Mouse (Mus musculus) cerebellum, postnatal 4 days (tissue): ENCODE measurements at regions not wholly inside any gene's neighbourhood (a gene's known extent, or its start where the extent isn't known, plus 50 kb on each side); places are given as distances from the start of the nearest gene placed in this dataset.

ENCODE experiments used
- DNase-seq, 2 experiments: peaks; one replicate each; pipeline ENCODE4 v3.0.0; 2022; ENCODE audit warnings: low spot score in 2 of 2, mixed read lengths in 1 of 2

DNA sequence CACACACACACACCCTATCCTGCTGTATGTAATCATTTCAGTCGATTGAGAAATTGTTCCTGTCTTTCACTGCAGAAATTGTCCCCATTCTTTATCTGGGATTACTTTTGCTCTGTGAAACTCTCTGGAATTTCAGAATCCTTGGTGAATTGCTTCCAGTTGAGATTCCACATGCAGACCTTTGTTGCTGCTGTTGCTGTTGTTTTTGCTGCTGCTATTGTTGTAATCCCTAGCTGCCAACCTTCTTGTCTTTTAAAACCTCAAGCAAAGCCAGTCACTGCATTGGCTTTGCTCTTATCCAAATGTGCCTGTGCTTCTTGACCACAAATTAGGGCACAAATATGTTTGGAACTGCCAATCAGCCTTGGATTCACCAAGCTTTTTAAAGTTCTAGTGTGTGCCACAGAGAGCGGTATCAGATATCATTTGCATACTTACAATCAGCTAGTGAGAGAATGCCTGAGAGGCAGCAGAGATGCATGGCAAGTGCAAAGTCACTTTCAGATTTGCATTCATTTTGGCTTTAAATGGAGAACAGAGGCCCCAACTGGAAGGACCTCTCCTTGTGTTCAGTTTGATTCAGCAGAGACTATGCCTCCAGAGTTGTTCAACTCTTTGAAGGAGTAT lies 1187.0 kb upstream of the Map3k7 start:
- no peak for DNase-seq

DNA sequence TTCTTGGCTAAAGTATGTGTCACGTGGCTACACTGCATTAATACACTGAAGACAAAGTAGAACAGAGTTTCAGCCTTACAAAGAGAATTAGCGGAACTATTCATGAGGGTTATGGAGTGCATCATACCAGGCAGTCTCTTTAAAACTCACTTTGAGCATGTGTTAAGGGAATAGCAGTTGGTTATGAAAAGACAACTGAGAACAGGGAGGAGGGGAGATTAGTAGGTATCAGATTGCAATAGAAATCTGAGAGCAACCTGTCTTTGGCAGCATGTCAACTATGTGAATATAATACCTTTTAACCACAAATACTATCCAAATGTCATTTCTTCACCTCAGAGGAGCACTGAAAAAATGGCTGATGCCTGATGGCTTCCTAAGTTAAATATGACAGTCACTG lies 1182.2 kb upstream of the Map3k7 start:
- no peak for DNase-seq

DNA sequence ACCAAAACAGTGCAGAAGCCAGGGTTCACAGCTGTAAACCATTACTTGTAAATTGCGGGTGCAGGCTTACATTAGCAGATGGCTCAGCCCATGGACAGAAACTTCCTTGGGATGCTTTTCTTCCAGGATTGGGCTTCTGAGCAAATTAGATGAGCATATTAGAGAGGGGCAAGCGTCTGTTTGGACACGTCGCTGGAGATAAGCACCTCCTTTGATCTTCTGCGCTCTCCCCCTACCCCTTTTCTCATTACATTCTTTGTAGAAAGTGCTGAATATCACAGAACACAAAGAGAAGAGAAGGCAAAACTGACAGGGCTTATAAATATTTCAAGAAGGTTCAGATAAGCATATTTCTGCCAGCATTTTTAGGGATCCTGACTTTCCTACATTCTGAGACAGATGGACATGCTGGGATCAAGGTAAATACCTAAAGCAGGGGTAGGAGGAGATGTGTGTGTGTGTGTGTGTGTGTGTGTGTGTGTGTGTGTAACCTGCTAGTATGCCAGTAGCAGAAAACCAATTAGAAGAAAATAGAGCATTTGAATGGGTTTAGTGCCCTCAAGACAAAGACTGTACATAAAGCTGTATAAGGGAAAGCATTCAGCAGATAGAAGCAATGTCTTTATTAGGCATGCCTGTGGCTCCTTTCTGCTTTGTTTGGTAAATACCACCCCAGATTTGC lies 1173.8 kb upstream of the Map3k7 start:
- no peak for DNase-seq

DNA sequence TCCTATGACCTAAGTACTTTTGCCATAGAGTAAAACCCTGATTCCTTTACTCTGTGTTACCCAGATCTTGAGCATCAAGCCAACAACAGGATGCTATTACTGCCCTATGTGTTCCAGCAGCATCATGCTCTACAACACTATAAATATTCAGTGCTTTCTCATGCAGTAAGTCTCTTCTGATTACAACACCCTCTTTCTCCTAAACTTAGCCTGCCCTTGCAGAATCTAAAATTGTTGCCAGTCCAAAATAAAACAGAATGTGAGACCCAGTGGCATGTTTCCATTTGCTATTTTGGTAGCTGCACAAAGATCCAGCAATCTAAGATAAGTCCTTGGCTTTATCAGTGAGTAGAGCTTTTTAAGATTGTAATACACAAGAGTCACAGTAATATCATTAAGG lies 1154.1 kb upstream of the Map3k7 start:
- DNase-seq: no peak

DNA sequence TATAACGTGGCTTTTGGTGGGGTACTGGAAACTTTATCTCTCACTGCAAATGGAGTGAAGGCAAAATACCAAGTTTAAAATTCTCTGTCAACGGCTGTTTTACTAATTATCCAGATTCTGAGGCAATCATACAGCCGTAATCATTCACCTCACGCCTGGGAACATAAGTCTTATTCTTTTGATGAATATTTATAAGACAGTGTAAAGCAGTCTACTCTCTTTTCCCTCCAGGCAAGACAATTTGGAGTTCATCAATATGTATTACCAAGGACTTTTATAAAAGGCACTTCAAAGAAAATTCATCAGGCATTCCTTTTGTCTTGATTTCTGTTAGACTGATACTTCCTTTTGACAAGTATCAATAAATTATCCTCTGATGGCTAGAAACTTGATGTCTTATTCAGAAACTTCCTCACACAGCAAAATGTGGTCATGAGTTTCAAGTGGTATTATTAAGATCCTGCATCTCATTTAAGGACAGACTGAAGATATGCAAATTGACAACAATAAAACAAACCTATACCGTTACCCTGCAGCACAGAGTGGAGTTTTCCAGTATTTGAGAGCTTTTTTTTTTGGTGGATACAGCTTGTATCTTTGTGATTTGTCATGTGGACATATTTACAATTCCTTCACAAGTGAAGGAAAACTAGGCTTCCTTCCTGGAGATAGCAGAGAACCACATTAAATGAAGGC lies 1108.4 kb upstream of the Map3k7 start:
- DNase-seq: no peak

DNA sequence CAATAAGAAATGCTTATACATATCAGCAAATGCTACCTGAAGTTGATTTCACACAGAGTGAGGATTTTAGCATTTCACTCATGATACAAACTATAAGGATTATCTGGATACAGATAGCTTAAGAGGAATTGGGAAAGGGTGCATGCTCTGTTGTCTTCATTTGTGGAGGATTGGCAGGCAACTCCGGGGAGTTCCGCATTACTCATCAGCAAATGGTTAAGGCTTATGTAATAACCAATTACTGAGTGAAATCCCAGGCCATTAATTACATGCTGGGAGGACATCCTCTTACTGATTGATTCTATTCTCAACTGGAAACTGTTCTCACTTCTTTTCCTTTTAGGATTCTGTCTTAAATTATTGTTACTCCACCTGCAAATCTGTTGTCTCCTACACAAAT lies 1058.9 kb upstream of the Map3k7 start:
- DNase-seq: no peak

DNA sequence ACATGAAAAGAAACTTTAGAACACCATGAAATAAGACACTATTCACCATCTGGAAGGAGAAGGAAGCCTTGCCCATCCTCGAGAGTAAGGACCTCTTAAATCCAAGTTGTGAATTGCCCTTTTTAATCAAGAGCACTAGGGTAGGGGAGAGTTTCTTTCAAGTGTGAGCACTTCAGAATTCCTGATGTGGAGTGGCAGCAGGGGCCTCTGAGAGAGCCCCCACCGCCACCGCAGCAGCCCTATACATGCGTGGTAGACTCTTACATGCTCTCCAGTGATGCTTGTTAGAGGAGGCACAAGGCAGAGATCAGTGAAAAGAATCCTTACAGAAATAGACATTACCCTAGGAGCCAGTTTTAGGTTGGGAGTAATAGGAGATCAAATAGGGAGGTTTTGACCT lies 1041.0 kb upstream of the Map3k7 start:
- no peak for DNase-seq

DNA sequence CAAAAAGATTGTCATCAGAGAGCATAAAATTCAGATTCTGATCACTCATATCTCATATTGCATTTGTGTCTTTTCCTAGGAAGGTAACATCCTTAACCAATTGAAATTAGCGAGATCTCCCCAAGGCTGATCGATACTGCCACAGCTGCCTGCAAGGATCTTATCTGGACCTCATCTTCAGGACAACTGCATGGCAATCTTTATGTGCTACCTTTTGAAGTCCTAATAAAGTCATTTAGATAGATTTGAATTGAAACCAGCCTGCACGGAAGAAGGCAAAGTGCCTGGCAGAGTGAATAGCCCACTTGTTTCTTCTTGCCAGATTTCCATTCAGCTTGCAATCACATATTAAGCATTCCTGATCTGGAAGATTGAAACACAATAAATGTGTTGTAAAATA lies 1031.5 kb upstream of the Map3k7 start:
- no peak for DNase-seq

DNA sequence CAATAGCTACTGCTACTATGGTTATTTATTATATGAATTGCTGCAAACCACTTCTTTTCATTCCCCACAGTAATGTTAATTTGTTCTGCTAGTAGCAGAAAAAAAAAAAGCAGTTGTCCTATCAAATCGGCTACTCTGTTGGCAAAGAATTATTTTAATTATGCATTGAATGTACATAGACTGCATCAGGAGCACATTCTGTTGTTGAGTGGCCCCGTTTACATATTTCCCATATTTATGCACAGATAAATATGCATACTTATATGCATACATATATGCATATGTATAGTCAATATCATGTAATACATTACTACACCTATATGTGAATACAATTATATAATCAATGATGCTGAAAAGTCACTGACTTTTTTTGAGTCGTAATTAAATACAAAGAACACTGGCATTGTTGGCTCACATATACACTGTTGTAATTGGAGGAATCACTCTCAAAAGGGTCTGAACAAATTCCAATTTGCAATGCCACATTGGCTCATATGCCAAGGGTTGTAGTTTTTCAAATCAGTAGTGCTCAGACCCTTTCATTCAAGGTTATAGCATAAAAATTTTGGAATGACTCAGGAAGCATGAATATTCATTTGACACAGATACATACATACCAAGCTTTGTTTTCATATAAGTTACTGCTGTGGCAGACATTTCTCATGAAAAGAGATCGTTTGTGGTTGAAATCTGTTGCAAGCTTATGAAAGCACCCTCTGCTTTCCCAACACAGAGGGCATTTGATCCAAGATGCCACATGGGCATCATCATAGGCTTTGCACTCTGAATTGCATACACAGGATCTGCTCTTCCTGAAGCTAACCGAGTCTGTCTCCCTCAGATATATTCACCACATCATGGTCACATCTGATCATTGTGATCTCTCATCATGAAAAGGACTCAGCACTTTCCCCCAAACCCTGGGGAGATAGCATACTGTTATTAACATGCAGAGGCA lies 1030.6 kb upstream of the Map3k7 start:
- DNase-seq: no peak

DNA sequence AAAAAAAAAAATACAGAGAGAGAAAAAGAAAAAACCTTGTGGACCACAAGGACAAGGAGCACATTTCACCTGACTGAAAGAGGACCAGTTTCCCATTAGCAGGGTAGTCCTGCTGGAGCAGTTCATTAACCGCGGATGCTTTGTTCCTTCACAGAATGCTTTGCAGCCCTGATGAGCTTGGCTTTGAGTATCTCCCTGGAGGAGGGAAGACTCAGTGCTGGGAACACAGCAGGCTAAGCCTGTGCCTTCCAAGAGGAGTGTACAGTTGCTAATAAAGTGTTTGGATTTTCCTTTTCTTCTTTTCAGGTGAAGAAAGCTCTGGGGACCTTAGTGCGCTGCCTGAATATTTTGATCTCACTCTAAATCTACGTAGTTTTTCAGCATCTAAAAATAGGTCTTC lies 980.3 kb upstream of the Map3k7 start:
- no peak for DNase-seq

DNA sequence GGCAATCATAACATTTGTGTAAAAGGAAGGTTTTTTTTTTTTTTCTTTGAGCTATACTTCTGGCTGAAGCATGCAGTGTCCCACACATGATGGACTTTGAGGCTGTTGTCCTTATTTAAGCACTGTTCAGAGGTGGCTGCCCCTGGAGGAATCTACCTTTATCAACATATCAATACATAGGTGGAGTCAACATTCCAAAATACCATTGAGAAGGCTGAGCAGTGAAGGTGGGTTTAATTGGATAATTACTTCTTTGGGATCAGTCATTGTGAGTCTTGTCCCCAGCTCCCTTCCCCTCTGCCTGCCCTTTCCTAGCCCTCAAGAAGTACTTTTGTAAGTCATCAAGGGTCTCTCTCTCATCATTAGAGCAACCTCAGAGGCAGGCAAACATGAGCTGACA lies 951.9 kb upstream of the Map3k7 start:
- DNase-seq: no peak

DNA sequence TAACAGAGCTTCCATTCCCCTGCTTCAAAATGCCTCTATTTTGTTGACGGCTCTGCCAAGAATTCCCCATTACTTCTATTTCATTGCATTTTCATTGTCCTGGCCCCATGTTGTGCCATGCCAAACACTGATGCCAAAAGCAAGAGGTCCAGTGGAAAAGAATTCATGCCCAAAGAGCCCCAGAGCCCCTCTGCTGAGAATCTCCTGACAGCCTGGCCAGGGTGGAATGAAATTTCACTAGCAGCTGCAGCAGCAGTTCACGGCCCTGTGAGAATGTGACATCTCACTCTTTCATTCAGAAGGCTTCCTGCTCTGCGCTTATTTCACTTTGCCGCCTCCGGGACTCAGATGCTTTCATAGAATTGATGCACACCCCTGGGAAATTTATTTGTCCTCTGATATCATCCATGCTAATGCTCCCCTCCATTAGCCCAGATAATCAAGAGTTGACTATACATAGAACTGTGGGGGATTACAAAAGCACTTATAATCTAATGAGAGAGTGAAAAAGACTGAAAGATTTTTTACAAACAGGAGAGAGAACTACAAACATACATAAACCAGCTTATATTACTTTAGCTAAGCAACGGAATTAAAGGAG lies 911.7 kb upstream of the Map3k7 start:
- DNase-seq: peak in 1 of 2 experiments; percentile 47

DNA sequence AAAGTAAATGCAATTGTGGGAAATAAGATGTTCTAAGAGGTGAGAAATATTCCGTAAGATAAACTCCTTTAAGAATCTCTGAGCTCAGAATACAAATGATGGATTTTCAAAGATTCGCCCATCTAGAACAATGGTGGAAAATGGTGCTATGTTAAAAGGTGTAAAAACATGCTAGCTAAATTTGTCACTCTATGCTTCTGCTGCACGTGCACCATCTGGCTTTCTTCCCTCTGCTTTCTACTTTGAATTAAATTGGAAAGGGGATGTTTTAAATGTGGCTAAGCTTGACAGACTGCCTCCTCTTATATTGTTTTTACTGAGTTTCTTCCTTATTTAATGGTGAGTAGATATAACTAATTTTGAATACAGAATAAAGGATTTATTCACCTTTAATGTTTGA lies 887.7 kb upstream of the Map3k7 start:
- no peak for DNase-seq

DNA sequence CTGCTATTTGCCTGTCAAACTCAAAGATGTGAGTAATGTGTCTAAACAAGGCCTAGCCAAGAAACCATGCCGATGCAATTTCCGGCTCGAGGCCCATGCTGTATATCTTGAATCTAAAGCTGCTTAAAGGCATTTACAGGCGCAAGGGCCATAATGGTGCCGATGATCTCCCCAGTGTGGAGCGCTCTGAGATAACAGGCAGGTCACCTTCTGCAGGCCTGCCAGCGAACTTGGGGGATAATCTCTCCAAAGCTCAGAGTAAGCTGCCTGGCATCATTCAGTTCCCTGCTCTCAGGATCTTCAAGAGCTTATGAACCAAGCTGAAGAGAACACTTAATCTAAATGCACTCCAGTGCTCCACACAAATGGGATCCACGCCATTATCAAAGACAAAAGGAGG lies 842.3 kb upstream of the Map3k7 start:
- DNase-seq: no peak

DNA sequence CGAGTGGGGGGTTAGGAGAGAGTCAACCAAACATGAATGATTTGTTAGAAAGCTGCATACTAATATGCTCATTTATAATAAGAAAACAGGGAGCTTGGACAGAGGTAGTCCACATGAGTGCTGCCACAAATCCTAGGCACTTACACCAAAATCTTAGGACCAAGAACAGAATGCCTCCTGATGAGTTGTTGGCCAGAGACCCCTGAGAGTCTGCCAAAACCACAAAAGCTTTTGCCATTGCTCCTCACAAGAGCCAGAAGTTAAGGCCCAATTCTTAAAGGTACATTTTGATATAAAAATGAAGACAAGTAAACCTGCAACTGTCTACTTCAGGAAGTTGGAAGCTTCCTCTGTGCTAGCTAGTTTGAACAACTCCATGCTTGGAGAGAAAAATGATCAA lies 820.7 kb upstream of the Map3k7 start:
- peak in 1 of 2 experiments; percentile 10 for DNase-seq

DNA sequence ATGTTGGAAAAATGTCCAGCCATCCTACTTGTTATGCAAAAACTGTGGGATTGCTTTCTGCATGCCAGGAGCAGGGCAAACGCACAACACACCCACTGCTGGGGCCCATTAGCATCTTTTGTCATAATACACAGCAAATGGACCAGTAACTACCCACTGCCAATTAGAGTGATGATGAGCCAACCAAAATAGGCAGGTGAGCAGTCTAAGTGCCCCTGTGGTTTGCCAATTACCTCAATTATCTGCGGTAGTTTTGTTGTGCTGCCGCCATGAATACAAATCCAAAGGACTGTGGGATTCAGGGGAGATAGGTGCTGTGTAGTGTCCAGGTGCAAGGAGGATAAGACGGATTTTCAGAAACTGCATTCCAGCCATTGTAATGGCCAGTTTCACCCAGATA lies 796.5 kb upstream of the Map3k7 start:
- no peak for DNase-seq

DNA sequence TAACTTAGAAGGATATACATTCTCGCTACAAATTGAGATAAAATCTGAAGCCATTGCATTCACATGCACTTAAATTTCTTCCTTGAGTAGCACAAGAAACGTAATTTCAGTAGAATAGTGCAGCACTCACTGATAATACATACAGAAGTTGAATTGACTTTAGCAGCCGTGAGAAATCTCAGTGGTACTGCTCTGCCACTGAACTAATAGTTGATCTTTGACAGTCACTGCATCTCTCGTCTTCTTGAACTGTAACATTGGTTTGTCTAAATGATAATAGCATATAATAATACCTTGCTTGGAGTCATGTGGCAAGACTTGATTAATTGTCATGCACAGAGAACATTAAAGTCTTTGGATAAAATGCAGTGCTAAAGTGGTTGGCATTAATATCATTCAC lies 795.5 kb upstream of the Map3k7 start:
- DNase-seq: no peak

DNA sequence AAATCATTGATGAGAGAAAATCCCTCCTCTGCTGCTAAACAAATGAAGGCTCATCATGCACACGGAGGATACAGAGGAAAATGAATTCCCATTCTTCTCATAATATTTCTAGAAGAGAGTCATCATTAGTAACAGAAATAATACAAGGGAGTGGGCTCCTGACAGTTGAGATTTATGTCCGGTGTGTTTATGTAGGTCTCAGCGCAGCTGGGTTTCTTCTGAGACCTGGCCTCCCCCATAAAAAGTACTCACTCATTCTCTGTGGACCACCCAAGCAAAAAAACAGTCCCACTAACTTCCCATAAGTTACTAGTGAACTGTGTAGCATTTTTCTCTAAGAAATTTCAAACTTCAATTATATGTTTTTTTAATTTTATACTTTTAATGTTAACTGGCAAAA lies 792.7 kb upstream of the Map3k7 start:
- DNase-seq: no peak

DNA sequence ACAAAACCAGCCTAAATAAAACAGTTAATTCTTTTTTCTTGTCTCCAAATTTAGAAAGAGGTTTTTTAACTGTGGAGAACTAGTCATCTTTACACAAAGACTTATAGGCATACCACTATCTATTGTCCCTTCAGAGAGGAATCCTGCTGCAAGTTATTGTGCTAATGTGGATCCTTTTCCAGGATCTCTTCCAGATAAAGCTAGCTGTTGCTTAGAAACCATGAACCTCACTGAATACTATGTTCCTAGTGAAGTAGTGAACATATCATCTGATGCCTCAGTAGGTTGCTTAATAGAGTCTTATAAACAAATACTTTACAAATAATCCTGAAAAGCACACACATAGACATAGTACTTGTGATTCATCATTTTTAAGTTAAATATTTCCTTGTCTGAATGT lies 766.0 kb upstream of the Map3k7 start:
- DNase-seq: no peak

DNA sequence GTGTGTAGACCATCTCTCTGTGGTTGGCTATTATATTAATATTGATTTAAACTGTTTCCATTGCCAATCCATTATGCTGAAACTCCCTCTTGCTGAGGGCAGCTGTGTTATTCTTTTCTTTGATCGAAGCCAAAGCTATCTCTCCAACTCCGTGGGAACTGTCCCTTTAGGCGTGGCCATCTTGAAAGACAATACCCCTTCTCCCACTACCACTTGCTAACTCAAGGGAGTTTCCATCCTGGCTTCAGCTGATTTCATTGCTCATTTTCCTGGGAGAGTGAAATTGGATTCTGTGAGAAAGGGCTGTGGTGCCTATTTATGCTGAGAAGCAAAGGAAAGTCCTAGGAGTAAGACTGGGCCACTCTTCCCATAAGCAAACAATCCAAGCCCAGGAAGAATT lies 760.6 kb upstream of the Map3k7 start:
- no peak for DNase-seq

DNA sequence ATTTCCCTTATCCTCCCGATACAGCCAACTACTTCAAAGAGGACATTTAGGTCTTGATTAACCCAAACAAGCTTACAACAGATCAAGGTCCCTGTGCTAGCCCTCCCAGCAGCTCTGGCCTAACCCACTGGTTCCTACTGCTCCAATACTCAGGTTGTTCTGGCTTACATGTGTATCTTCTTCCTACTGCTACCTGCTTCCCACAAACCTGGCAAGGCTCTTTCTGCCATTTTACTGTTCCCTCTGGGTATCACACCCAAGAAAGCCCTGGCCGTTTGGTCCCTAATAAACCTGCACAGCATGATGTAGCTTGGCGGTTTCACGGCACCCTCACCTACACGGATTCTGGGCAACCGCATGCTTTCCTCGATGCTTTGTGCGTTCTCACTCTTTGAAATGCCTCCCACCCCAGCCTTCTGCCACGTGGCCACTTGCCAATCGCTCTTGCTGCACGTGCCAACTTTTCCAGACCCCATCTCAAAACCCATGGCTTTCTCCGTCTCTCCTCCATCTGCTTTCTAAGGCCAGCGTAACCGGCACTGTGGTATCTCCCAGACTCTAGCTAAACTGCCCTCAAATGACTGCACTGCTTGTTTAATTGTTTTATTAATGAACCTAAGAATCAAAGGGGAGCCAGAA lies 758.4 kb upstream of the Map3k7 start:
- peak; percentile 35 to 84 for DNase-seq
